Mouse (Mus musculus) hindbrain, embryonic 16.5 days (tissue): ENCODE data around the gene Nckap1. TPM values are rescaled to one million over a fixed set of nuclear protein-coding genes. Genes with fewer than 3 reads are reported as not detected.
"Not testable (repeated sequence)": the region's sequence is repeated elsewhere in the genome, so short reads cannot be mapped to it uniquely, and the experiment has no call there.

ENCODE experiments used
- ATAC-seq: fragments of 200-750 bp; cut with Nextera tagmentation; 2 replicates; pipeline ENCODE4 v1.8.0; 2017; ENCODE audit warnings: moderate TSS enrichment, moderate library complexity
- H3K27ac ChIP-seq: fragments of 300-500 bp; sonication (generic); 2 replicates; pipeline ENCODE4 v1.5.1; 2014; ENCODE audit warnings: low read depth, mild to moderate bottlenecking, control low read depth, low read length, moderate library complexity
- H3K27me3 ChIP-seq: fragments of 300-500 bp; sonication (generic); replicated peaks from 2 replicates; pipeline ENCODE4 v1.6.1; 2014; ENCODE audit warnings: low read length; ENCODE audit not compliant: control insufficient read depth, insufficient read depth
- H3K36me3 ChIP-seq: fragments of 300-500 bp; sonication (generic); 2 replicates; pipeline ENCODE4 v1.6.1; 2014; ENCODE audit warnings: mild to moderate bottlenecking, low read length, moderate library complexity, mixed read lengths; ENCODE audit not compliant: control insufficient read depth, insufficient read depth
- H3K4me1 ChIP-seq: fragments of 300-500 bp; sonication (generic); 2 replicates; pipeline ENCODE4 v1.6.1; 2014; ENCODE audit warnings: low read depth, low read length; ENCODE audit not compliant: control insufficient read depth, insufficient read depth
- H3K4me2 ChIP-seq: fragments of 300-500 bp; sonication (generic); 2 replicates; pipeline ENCODE4 v1.6.1; 2014; ENCODE audit warnings: mild to moderate bottlenecking, low read length, control low read depth, moderate library complexity
- H3K4me3 ChIP-seq: fragments of 300-500 bp; sonication (generic); 2 replicates; pipeline ENCODE4 v1.5.1; 2014; ENCODE audit warnings: mild to moderate bottlenecking, low read length, control low read depth, moderate library complexity
- H3K9ac ChIP-seq: fragments of 300-500 bp; sonication (generic); 2 replicates; pipeline ENCODE4 v1.6.1; 2014; ENCODE audit warnings: low read depth, mild to moderate bottlenecking, control low read depth, low read length, moderate library complexity
- H3K9me3 ChIP-seq: fragments of 300-500 bp; sonication (generic); 2 replicates; pipeline ENCODE4 v1.6.1; 2014; ENCODE audit warnings: mild to moderate bottlenecking, low read length, moderate library complexity; ENCODE audit not compliant: control insufficient read depth
- WGBS: fragments of 180-500 bp; shearing (Covaris S2); extraction: QIAGEN DNeasy Blood & Tissue Kit; methylation state at CpG from one replicate; pipeline ENCODE4 v1.1.7; 2014; 5-methylcytosine and 5-hydroxymethylcytosine counted together
- polyA plus RNA-seq: library from polyadenylated mRNA; unstranded; fragments of >200 nt; fragmentation: Nextera tagmentation; extraction: Ambion mirVana; gene quantifications from 2 replicates; pipeline ENCODE4 v1.2.1, GENCODE M21; 2015

The Nckap1 gene
- polyA plus RNA-seq, 1 experiment from 2014 or later: 63.0 TPM

DNA sequence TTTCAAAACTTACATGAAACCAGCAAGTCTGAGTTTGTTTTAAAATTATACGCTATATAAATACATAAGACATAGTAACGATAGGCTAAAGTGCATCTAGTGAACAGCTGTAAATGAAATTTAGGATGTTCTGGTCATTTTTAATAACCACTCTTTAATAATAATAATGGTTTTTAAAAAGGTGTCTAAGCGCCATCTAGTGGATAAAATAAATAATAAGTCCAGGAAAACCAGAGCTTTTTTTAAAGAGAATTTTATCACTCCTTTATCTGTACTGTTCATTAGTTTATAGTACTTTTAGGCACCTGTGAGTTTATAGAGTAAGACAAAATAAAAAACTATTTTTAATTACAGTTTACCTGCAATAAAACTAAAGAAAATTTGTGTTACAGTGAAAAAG, 44.0 kb downstream of the Nckap1 start:
- Histone ChIP-seq H3K9me3 (no peaks in the 10 kb centered on the region), H3K4me2 (no peak overlapping the region), H3K27ac (no peak overlapping the region), H3K9ac (no peak overlapping the region), H3K4me1 (no peaks in the 10 kb centered on the region), H3K36me3 (peaks cover 28% of the 10 kb centered on the region), H3K27me3 (no peaks in the 10 kb centered on the region), H3K4me3 (no peak overlapping the region)
- no peak for ATAC-seq
- 64% methylated on average over 3 of the region's 3 CpGs for WGBS

DNA sequence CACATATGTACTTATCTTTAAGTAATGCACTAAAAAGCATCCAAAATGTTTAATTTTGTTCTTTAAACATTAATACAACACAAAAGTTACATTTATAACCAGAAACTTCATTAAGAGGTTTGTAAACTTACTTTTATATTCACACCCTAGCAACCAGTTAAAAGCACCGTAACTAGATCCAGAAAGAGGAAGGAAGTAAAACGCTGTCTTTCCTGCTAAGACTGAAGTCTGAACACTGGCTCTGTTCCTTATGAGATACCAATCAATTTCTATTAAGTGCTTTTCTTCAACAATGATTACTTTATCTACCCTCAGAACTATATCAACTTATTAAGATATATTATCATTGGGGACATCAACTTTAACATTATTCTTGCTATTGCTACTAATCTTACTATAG, 44.6 kb downstream of the Nckap1 start:
- Histone ChIP-seq H3K4me1 (no peaks in the 10 kb centered on the region), H3K36me3 (peaks cover 32% of the 10 kb centered on the region), H3K9me3 (no peaks in the 10 kb centered on the region), H3K4me3 (no peak overlapping the region), H3K27ac (no peak overlapping the region), H3K4me2 (no peak overlapping the region), H3K27me3 (no peaks in the 10 kb centered on the region), H3K9ac (no peak overlapping the region)
- no peak for ATAC-seq
- WGBS: 96% methylated on average over 2 of the region's 2 CpGs

DNA sequence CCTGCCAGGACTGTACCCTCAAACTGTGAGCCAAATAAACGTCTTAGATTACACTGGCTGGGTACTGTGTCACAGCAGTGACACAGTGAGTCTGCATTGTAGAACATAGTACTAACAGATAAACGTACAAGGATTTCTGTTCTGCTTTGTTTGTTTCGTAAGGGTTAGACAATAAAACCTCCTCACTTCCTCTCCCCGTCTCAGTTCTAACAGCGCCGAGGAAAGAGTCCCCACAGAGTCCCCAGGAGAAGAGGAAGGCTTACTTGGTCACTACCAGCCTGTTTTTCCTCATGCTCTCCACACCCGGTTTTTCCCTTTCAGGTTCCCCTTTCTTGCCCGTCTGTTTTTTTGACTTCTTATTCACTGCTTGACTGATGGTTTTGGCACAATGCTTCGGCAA, 56.9 kb downstream of the Nckap1 start:
- no peak overlapping the region for H3K9ac ChIP-seq
- no peak overlapping the region for H3K4me3 ChIP-seq
- no peaks in the 10 kb centered on the region for H3K9me3 ChIP-seq
- no peaks in the 10 kb centered on the region for H3K27me3 ChIP-seq
- H3K36me3 ChIP-seq: peaks cover 41% of the 10 kb centered on the region
- H3K27ac ChIP-seq: no peak overlapping the region
- no peaks in the 10 kb centered on the region for H3K4me1 ChIP-seq
- no peak for ATAC-seq
- WGBS: 90% methylated on average over 9 of the region's 9 CpGs
- no peak overlapping the region for H3K4me2 ChIP-seq

DNA sequence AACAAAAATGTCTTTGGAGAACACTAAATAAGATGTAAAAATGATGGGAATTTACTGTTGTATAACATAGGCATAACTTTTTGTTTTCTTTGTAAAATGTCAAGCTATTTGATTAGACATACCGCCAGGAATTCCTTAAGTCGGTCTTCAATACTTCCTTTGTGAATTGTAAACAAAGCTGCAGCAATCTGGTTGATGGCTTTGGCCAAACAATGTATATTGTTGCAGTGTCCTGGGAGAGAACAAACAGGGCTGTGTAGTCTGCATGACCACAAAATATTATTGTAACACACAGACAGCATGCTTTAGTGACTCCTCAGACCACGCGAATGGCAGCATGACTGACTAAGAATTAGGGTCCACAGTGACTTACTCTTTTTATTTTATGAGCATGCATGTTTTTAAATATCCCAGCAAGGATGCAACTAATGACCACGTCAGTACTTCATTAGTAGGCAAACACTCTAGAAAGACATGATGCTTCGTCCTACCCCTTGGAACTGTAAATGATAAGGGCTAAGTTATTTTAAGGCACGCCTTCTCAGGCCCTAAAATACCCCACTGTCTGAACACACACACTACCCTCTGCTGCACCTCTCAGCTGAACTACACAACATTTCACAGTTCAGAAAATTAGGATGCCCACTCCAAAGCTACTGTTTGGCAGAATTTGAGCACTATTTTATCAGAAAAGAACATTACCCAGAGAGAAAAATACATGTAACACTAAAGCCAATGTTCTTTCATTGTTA, 75.0 kb downstream of the Nckap1 start:
- Histone ChIP-seq H3K4me2 (no peak overlapping the region), H3K36me3 (peaks cover 15% of the 10 kb centered on the region), H3K9ac (no peak overlapping the region; the same call in 1 of the 2 replicates), H3K4me1 (no peaks in the 10 kb centered on the region), H3K27me3 (no peaks in the 10 kb centered on the region), H3K4me3 (no peak overlapping the region), H3K9me3 (no peaks in the 10 kb centered on the region), H3K27ac (no peak overlapping the region)
- ATAC-seq: no peak
- 61% methylated on average over 7 of the region's 7 CpGs for WGBS

DNA sequence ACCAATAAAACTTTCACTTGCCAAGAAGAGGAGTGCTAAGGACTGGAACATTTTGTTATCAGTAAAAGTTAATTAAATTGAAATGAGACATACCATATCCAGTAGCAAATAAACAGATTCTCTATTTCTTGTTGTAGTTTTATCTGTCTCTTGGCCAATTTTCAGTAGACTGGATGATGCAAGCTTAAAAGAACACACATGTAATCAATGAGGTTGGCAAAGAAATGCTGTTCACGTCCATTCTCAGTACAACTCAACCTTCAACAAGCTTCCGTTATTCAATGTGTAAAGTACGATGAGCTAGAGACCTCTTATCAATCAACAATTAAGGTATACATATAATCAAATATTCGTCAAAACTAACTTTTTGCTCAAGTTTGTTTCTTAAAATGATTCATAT, 79.0 kb downstream of the Nckap1 start:
- Histone ChIP-seq H3K27ac (no peak overlapping the region), H3K9ac (no peak overlapping the region), H3K27me3 (no peaks in the 10 kb centered on the region), H3K9me3 (no peaks in the 10 kb centered on the region), H3K4me3 (no peak overlapping the region), H3K4me2 (no peak overlapping the region), H3K4me1 (no peaks in the 10 kb centered on the region), H3K36me3 (peaks cover 8% of the 10 kb centered on the region)
- no peak for ATAC-seq
- 95% methylated on average over 4 of the region's 4 CpGs for WGBS

DNA sequence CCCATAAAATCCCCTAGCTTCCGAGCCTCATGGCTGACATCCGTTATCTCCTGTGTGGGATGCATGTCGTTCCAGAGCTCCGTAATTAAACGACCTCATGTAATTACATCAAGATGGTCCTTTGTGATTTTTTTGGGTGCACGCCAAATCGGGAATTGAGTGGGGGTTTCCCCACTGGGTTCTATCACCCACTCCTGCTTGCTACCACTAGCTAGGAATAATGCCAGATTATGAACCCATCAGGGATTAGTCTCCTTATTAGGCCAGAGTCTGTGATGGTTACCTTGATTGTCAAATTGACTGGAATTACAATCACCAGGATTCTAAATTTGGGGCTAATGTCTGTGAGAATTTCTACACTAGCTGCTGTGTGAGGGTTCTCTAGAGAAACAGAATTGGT, 85.9 kb downstream of the Nckap1 start:
- H3K9ac ChIP-seq, H3K4me3 ChIP-seq, H3K4me2 ChIP-seq, H3K4me1 ChIP-seq, H3K27ac ChIP-seq, H3K36me3 ChIP-seq, H3K9me3 ChIP-seq, ATAC-seq, H3K27me3 ChIP-seq: not testable (repeated sequence)
- 47% methylated on average over 7 of the region's 7 CpGs for WGBS

DNA sequence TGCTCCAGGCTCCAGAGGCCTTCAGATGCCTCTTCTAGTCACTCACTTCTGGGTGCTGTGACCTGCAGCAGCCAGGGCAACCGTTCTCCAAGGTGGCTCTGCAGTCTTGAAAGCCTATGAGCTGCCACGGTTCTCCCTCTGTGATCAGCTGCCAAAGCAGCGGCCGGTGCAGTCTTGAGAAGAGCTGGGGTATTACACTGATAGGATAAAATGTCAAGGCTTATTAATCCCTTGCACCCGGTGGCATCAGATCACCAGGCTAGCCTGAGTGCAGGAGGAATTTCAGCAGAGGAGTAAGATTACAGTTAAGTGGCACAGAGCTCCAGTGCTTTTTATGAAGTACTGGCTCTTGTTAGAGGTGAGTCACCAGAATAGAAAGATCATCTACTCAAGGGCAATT, 94.3 kb downstream of the Nckap1 start:
- no peaks in the 10 kb centered on the region for H3K9me3 ChIP-seq
- H3K27ac ChIP-seq: no peak overlapping the region
- H3K27me3 ChIP-seq: no peaks in the 10 kb centered on the region
- H3K4me3 ChIP-seq: no peak overlapping the region
- H3K4me1 ChIP-seq: no peaks in the 10 kb centered on the region
- no peak for ATAC-seq
- no peak overlapping the region for H3K4me2 ChIP-seq
- H3K9ac ChIP-seq: no peak overlapping the region
- no peaks in the 10 kb centered on the region for H3K36me3 ChIP-seq
- 74% methylated on average over 5 of the region's 5 CpGs for WGBS

DNA sequence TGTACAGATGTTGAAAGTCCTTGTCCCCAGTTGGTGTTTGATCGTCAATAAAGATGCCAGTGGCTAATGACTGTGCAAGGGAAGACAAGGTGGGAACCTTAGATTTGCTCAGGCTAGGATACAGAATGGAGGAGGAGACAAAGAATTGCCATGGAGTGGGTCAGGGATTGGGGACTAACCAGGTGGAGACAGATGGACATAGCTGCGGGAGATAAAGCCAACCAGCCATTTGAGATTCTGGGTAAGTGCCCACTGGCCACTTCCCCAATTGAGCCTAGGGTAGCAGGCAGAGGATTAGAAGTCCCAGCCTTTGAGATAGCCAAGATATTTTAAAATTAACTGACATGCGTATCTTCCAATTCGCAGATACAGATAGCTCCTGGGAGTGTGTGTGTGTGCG, 96.2 kb downstream of the Nckap1 start:
- Histone ChIP-seq H3K36me3 (no peaks in the 10 kb centered on the region), H3K4me3 (no peak overlapping the region), H3K27me3 (no peaks in the 10 kb centered on the region), H3K27ac (no peak overlapping the region), H3K4me2 (no peak overlapping the region), H3K4me1 (no peaks in the 10 kb centered on the region), H3K9ac (no peak overlapping the region), H3K9me3 (no peaks in the 10 kb centered on the region)
- WGBS: 90% methylated on average over 5 of the region's 5 CpGs
- ATAC-seq: no peak

DNA sequence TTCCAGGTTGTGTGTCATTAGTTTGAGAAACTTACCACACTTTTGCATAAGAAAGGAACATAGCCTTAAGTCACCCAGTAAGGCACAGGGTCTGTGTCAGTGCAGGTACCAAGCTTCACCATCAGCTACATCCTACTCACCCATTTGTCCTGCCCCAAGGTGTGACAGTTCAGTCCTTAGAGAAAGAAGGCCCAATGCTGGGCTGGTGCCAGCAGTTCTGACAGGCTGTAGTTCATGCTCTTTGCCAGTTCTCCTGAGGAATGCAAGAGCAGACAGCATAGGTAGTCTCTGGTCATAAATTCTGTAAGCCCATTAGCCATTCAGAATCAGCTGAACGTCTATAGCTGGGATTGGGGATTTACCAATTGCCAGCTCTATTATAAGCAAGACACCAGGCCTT, 105.3 kb downstream of the Nckap1 start:
- Histone ChIP-seq H3K27ac (no peak overlapping the region), H3K36me3 (no peaks in the 10 kb centered on the region), H3K4me3 (no peak overlapping the region), H3K9ac (no peak overlapping the region), H3K4me1 (no peaks in the 10 kb centered on the region), H3K27me3 (no peaks in the 10 kb centered on the region), H3K9me3 (no peaks in the 10 kb centered on the region), H3K4me2 (no peak overlapping the region)
- no peak for ATAC-seq
- WGBS: 79% methylated on average over 1 of the region's 1 CpGs
